Mouse (Mus musculus) midbrain, embryonic 15.5 days (tissue): ENCODE data around the gene Ppp1r27. TPM values are rescaled to one million over a fixed set of nuclear protein-coding genes. Genes with fewer than 3 reads are reported as not detected.
"Not testable (repeated sequence)": the region's sequence is repeated elsewhere in the genome, so short reads cannot be mapped to it uniquely, and the experiment has no call there.

Experiments used
- ATAC-seq: fragments of 200-750 bp; cut with Nextera tagmentation; replicated peaks from 2 replicates; pipeline ENCODE4 v1.8.0; 2017; ENCODE audit warnings: moderate TSS enrichment
- H3K27ac ChIP-seq: fragments of 300-500 bp; sonication (generic); 2 replicates; pipeline ENCODE4 v1.5.1; 2015; ENCODE audit warnings: mild to moderate bottlenecking, inconsistent platforms
- H3K27me3 ChIP-seq: fragments of 300-500 bp; sonication (generic); replicated peaks from 2 replicates; pipeline ENCODE4 v1.6.1; 2015; ENCODE audit warnings: inconsistent platforms
- H3K36me3 ChIP-seq: fragments of 300-500 bp; sonication (generic); replicated peaks from 2 replicates; pipeline ENCODE4 v1.6.1; 2015; ENCODE audit warnings: inconsistent platforms
- H3K4me1 ChIP-seq: fragments of 300-500 bp; sonication (generic); 2 replicates; pipeline ENCODE4 v1.6.1; 2015; ENCODE audit warnings: inconsistent platforms
- H3K4me2 ChIP-seq: fragments of 300-500 bp; sonication (generic); 2 replicates; pipeline ENCODE4 v1.6.1; 2015; ENCODE audit warnings: inconsistent platforms, mild to moderate bottlenecking, moderate library complexity
- H3K4me3 ChIP-seq: fragments of 300-500 bp; sonication (generic); 2 replicates; pipeline ENCODE4 v1.5.1; 2015; ENCODE audit warnings: mild to moderate bottlenecking, inconsistent platforms
- H3K9ac ChIP-seq: fragments of 300-500 bp; sonication (generic); 2 replicates; pipeline ENCODE4 v1.6.1; 2015; ENCODE audit warnings: mild to moderate bottlenecking, inconsistent platforms
- H3K9me3 ChIP-seq: fragments of 300-500 bp; sonication (generic); 2 replicates; pipeline ENCODE4 v1.6.1; 2016; ENCODE audit warnings: inconsistent platforms
- WGBS: fragments of 180-500 bp; shearing (Covaris S2); methylation state at CpG from one replicate; pipeline ENCODE4 v1.1.7; 2015; ENCODE audit warnings: mixed read lengths; 5-methylcytosine and 5-hydroxymethylcytosine counted together
- polyA plus RNA-seq: library from polyadenylated mRNA; unstranded; fragments of >200 nt; fragmentation: Nextera tagmentation; extraction: Ambion mirVana; gene quantifications from 2 replicates; pipeline ENCODE4 v1.2.1, GENCODE M21; 2015

The Ppp1r27 gene
- polyA plus RNA-seq, 1 experiment from 2014 or later: not detected

DNA sequence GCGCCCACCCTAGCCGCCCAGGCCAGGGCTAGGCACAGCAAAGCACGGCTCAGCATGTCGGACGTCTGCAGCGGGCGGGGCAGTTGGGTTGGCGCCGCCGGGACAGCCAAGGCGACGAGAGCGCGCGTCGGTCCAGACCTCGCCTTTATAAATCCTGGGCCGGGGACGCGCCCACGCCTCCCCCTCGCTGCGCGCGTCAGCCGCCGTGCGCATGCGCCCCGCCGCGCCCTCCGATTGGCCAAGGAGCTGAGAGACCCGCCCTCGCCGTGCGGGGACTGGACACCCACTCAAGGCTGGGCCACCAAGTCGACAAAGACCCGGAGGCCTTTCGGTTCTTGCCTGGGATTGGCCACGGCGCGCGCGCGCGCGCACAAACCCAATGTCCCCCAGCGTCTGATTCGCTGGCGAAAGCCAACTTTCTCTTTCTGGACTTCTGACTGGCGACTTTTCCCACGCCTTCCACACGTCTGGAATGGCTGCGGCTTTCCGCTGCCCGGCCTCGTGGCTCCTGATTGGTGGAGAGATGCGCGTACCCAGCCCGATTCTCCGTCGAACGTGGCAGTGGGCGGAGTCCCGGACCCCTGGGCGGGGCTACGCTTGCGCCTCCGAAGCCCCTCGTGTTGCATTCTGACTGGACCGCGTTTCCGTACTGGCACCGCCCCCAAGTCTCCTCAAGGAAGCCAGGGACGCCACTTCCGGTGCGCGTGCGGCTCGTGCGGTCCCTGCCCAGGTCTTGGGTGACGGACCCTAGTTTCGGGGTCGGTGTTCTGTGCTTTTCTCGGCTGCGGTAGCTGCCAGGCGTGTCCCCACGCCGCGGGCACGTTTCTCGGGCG is 22.0 kb upstream of the Ppp1r27 start, which contains the start of gene P4hb:
Gene P4hb (minus strand): TSS at position 502 of the 833 bp plus-strand sequence.
- H3K4me1 ChIP-seq: peaks cover 23% of the 10 kb centered on the region
- peaks cover 22% of the 10 kb centered on the region for H3K36me3 ChIP-seq
- H3K27ac ChIP-seq: peak within 1 kb of the TSS; percentile 93
- peak within 1 kb of the TSS; percentile 89 for H3K9ac ChIP-seq
- WGBS: under 1% methylated on average over 94 of the region's 94 CpGs
- ATAC-seq: peak; percentile 98
- peak within 1 kb of the TSS; percentile 80 for H3K4me3 ChIP-seq
- no peaks in the 10 kb centered on the region for H3K9me3 ChIP-seq
- H3K27me3 ChIP-seq: no peaks in the 10 kb centered on the region
- peak within 1 kb of the TSS; percentile 90 for H3K4me2 ChIP-seq

DNA sequence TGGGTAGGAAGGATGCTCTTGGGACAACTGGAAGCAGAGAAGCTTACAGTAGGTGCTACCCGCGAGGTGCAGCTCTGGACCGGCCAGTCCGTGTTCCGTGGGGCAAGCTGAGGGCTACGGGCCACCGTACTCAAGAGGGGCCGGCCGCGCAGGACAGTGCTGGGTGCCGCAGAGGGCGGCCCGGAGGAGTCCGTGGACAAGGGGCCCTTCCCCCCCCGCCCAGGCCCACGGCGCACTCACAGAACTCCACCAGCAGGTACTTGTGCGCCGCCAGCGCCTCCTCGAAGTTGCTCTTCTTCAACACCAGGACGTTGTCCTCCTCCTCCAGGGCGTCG is 21.5 kb upstream of the Ppp1r27 start:
- H3K27me3 ChIP-seq: no peaks in the 10 kb centered on the region
- H3K4me1 ChIP-seq: peaks cover 23% of the 10 kb centered on the region
- under 1% methylated on average over 24 of the region's 24 CpGs for WGBS
- peaks cover 23% of the 10 kb centered on the region for H3K36me3 ChIP-seq
- peak; percentile 34; the same call in 1 of the 2 replicates for ATAC-seq
- peak overlapping the region; percentile 80 for H3K4me3 ChIP-seq
- peak overlapping the region; percentile 76 for H3K4me2 ChIP-seq
- peak overlapping the region; percentile 69 for H3K9ac ChIP-seq
- H3K27ac ChIP-seq: peak overlapping the region; percentile 93
- no peaks in the 10 kb centered on the region for H3K9me3 ChIP-seq

DNA sequence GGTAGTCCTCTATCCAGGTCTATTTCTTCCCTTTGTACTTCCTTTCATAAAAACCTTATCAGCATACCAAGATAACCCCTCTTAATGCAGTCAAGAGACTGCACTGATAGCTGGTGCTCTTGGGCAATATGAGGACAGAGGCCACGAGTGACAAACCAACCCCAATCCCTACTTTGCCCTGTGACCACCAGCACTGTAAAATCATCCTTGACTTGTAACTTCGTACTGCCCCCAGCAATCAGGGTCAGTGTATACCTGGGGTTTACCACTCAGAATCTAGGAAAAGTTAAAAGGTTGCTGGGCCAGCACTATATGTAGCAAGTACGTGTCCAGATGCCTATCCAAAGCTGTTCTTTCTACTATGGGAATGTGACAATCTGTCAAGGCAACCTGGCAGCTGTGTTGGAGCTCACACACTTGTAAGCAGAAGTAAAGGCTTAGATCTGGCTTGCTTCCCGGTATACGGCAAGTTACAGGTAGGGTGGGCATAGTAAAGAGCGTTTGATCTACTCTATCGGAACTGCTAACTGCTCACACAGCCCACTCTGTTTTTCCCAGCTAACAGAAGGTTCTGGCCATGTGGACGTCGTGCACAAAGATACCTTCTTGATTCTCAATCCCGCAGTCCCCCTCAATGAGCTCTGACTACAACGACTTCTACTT is 21.0 kb upstream of the Ppp1r27 start:
- peak overlapping the region; percentile 76 for H3K4me2 ChIP-seq
- H3K9me3 ChIP-seq: no peaks in the 10 kb centered on the region
- peaks cover 23% of the 10 kb centered on the region for H3K4me1 ChIP-seq
- no peaks in the 10 kb centered on the region for H3K27me3 ChIP-seq
- ATAC-seq: no peak
- peak overlapping the region; percentile 93 for H3K27ac ChIP-seq
- H3K9ac ChIP-seq: peak overlapping the region; percentile 69
- 15% methylated on average over 11 of the region's 11 CpGs for WGBS
- H3K4me3 ChIP-seq: peak overlapping the region; percentile 80
- H3K36me3 ChIP-seq: peaks cover 28% of the 10 kb centered on the region

DNA sequence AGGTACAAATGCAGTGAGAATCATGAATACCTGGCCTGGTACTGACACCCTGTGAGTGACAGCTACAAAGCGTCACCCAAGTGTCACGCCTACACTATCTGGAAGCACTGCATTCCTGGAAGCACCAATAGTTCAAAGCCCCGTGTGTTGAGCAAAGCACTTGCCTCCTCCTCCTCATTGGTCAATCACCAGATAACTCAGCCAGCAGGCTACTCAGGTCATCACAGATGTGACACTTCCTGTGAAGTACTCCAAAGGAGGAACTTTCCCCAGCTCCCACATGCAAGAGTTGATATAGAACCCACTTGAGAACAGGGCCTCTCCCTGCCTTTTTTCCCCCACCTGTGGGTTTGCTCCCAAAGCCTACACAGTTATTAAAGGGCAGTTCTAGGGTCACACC is 20.2 kb upstream of the Ppp1r27 start:
- 86% methylated on average over 3 of the region's 3 CpGs for WGBS
- no peak for ATAC-seq
- H3K36me3 ChIP-seq: peaks cover 33% of the 10 kb centered on the region
- peak overlapping the region; percentile 80; the same call in 1 of the 2 replicates for H3K4me3 ChIP-seq
- H3K9ac ChIP-seq: no peak overlapping the region; the same call in 1 of the 2 replicates
- H3K4me2 ChIP-seq: peak overlapping the region; percentile 76
- no peaks in the 10 kb centered on the region for H3K27me3 ChIP-seq
- peaks cover 23% of the 10 kb centered on the region for H3K4me1 ChIP-seq
- no peaks in the 10 kb centered on the region for H3K9me3 ChIP-seq
- no peak overlapping the region for H3K27ac ChIP-seq

DNA sequence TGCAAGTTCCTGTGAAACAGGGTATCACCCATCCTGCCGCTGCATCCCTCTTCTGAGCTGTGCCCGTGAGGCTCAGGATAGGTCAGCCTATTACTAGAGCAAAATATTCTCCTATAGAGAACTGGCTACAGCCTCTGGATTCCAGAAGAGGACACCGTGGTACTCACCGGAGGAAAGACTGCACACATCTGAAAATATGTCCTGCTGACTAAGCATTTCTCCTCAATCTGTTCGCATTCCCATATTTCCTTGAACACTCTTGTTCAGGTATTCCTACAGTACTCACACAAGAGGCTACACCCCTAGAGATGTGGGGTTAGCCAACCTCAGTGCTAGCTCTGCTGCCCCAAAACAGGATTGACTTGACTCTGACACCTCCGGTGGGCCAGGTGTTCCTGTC is 17.4 kb upstream of the Ppp1r27 start:
- ATAC-seq: no peak

DNA sequence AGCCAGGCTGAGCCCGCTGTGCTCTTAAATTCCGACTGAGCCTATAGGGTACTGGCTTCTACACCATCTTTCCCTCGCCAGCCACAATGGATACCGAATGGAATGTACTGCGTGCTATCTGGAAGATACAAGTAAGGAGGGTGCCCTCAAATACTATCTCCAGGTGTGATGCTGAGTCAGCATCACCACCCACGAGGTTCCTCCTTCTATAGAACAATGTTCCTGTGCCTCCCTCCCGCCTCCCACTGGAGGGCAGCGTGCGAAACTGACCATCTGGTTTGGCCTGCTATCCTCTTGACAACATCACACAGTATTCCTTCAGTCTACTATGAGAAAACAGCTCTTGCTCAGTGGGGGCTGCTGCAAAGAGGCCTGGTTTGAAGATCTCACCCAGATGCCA is 14.2 kb upstream of the Ppp1r27 start:
- WGBS: 89% methylated on average over 9 of the region's 9 CpGs
- Histone ChIP-seq H3K9me3 (no peaks in the 10 kb centered on the region), H3K9ac (no peak overlapping the region), H3K4me1 (no peaks in the 10 kb centered on the region), H3K36me3 (peaks cover 73% of the 10 kb centered on the region), H3K27me3 (no peaks in the 10 kb centered on the region), H3K4me2 (no peak overlapping the region), H3K27ac (no peak overlapping the region), H3K4me3 (no peak overlapping the region)
- no peak for ATAC-seq

More for the DNA sequence above, 17.4 kb upstream of the Ppp1r27 start:
- Histone ChIP-seq H3K27me3 (no peaks in the 10 kb centered on the region), H3K4me1 (peaks cover 14% of the 10 kb centered on the region), H3K9ac (0 out of 2 replicates have a peak overlapping the region, but pooled peaks have one; percentile 0), H3K4me2 (no peak overlapping the region), H3K9me3 (no peaks in the 10 kb centered on the region), H3K27ac (no peak overlapping the region), H3K36me3 (peaks cover 51% of the 10 kb centered on the region), H3K4me3 (no peak overlapping the region)
- 93% methylated on average over 6 of the region's 6 CpGs for WGBS

DNA sequence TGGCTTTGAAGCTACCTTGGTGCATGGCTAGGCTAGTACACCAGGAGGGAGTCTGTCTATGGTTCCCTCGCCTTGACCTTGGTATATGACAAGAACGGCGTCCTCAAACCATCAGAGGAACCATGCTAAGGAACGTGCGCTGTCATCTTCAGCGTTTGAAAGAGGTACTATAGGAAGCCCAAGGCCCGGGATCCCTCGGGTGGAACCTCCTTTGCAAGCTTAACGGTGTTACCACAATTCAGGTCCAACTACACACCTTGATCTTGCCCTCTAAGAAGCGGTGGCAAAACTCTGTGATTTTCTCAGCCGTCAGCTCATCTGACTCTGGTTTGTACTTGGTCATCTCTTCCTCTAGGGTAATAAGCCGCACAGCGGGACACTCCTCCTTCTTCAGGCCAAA is 12.0 kb upstream of the Ppp1r27 start:
- Histone ChIP-seq H3K9ac (no peak overlapping the region), H3K4me2 (no peak overlapping the region), H3K27me3 (no peaks in the 10 kb centered on the region), H3K9me3 (no peaks in the 10 kb centered on the region), H3K4me3 (no peak overlapping the region), H3K36me3 (peaks cover 75% of the 10 kb centered on the region), H3K27ac (no peak overlapping the region), H3K4me1 (no peaks in the 10 kb centered on the region)
- WGBS: 96% methylated on average over 13 of the region's 13 CpGs
- no peak for ATAC-seq

DNA sequence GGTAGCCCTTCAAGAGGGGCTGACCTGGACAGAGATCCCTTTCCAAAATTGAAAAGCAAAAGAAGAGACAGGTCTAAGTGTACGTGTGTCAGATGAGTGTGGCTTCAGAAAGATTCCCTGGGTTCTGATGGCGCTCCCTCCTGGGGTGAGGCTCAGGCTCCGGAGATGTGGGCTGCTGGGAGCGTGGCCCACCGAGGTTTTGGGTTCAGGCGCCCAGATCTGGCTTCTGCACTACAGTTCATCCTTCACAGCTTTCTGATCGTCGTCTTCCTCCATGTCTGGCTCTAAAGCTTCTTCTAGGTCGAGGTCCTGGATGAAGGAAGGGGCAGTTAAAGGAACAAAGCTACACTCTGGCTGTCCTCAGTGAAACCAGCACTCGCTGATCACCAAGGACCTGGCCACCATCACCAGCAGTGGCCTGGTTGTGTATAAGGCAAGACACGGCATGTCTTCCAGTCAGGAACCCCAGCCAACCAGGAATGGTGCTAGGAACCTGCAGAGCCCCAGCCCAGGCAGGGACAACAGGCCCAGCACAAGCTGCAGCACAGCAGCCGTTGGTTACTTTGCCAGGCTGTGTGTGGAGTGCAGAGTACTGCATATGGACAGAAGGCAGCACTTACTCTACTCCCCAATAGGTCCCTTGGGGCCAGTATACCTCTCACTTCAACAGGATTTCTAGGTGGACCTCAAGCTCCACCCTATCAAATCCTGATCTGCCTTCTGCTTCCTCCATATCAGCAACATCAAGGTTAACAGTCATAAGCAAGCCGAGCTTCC is 10.2 kb upstream of the Ppp1r27 start:
- Histone ChIP-seq H3K4me2 (no peak overlapping the region), H3K4me3 (no peak overlapping the region), H3K27me3 (no peaks in the 10 kb centered on the region), H3K4me1 (no peaks in the 10 kb centered on the region), H3K27ac (no peak overlapping the region), H3K9me3 (no peaks in the 10 kb centered on the region), H3K36me3 (peaks cover 62% of the 10 kb centered on the region), H3K9ac (no peak overlapping the region)
- ATAC-seq: no peak
- 95% methylated on average over 13 of the region's 13 CpGs for WGBS

DNA sequence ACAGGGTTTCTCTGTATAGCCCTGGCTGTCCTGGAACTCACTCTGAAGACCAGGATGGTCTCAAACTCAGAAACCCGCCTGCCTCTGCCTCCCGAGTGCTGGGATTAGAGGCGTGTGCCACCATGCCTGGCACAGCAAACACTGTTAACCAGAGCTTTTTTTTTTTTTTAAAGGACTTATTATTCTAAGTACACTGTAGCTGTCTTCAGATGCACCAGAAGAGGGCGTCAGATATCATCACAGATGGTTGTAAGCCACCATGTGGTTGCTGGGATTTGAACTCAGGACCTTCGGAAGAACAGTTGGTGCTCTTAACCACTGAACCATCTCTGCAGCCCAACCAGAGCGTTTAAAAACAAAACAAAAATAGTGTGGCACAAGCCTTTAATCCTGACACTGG is 7.9 kb upstream of the Ppp1r27 start:
- whole genome bisulfite sequencing: 91% methylated on average over 6 of the region's 6 CpGs
- not testable (repeated sequence) for H3K4me3 ChIP-seq, H3K4me2 ChIP-seq, H3K27me3 ChIP-seq, H3K27ac ChIP-seq, ATAC-seq, H3K4me1 ChIP-seq, H3K9me3 ChIP-seq, H3K9ac ChIP-seq
- H3K36me3 ChIP-seq: peaks cover 48% of the 10 kb centered on the region

DNA sequence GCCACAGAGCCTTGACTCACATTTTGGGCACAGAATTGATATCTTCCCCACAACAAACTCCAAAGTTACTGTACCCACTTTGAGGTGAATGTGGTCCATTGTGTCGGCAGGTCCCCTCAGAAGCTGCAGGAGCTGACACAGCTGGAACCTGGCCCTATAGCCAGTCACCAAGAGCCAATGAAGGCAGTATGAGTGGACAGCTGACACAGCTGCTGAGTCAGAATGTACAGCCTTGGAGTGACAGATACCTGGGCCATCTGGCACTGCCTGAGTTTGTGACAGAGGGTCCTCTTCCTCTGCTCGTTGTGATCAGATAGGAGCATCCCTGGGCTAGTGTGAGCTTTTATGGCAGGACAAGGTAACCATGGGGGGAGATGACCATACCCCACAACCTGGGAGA is 4.3 kb upstream of the Ppp1r27 start:
- Histone ChIP-seq H3K36me3 (peaks cover 13% of the 10 kb centered on the region; the same call in 1 of the 2 replicates), H3K9me3 (no peaks in the 10 kb centered on the region), H3K4me3 (no peak overlapping the region), H3K4me1 (peaks cover 4% of the 10 kb centered on the region), H3K27ac (no peak overlapping the region), H3K4me2 (no peak overlapping the region), H3K9ac (no peak overlapping the region), H3K27me3 (no peaks in the 10 kb centered on the region)
- no peak for ATAC-seq
- 93% methylated on average over 2 of the region's 2 CpGs for WGBS

DNA sequence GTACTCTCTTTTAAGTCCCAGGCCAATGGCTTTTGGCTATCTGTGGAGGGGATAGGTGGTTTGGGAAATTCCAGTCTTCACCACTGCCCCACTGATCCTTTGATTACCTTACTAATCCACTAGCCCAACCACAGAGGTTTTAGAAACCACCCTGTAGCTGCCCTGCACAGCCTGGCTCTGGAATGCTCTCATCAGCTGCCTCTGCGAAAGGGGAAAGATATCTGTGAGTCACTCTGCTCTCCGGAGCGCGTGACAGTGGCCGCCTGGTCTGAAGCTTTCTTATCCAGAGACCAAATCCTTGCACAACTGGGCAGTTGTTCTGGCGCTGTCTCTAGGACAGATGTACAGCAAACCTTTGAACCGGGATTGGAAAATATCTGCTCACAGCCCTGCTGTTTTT is 3.9 kb upstream of the Ppp1r27 start:
- no peak for ATAC-seq
- Histone ChIP-seq H3K27me3 (no peaks in the 10 kb centered on the region), H3K27ac (no peak overlapping the region), H3K9ac (no peak overlapping the region), H3K4me1 (peaks cover 8% of the 10 kb centered on the region), H3K4me3 (no peak overlapping the region), H3K9me3 (no peaks in the 10 kb centered on the region), H3K36me3 (peaks cover 9% of the 10 kb centered on the region; the same call in 1 of the 2 replicates), H3K4me2 (no peak overlapping the region)
- WGBS: 83% methylated on average over 7 of the region's 7 CpGs

DNA sequence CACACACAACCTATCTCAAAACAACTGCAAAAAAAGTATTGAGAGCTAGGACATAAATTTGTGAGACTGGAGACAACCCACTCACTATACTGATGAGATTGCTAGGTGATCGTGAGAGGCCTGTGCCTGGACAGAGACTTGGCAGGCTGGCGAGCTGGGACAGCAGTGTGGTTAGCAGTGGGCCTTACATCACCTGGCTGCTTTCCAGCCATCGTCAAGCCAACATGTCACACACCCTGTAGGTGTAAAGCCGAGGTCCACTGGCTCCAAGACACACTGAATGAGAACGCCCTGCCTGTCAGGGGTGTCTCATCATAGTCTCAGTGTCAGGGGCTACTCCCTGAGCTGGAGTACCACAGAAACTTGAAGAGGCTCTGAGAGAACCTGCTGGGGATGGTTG is 1.8 kb upstream of the Ppp1r27 start:
- Histone ChIP-seq H3K27ac (no peak overlapping the region), H3K9ac (no peak overlapping the region), H3K36me3 (no peaks in the 10 kb centered on the region), H3K27me3 (no peaks in the 10 kb centered on the region), H3K4me2 (no peak overlapping the region), H3K4me1 (peaks cover 21% of the 10 kb centered on the region), H3K9me3 (no peaks in the 10 kb centered on the region), H3K4me3 (no peak overlapping the region)
- ATAC-seq: no peak
- 76% methylated on average over 5 of the region's 5 CpGs for WGBS
